Mouse (Mus musculus) kidney, postnatal 0 days (tissue): Measurements from ENCODE around the gene Cstf1. TPM values are rescaled to one million over a fixed set of nuclear protein-coding genes. Genes with fewer than 3 reads are reported as not detected.
A peak's percentile ranks its signal among the peaks of the same experiment; 100 is the strongest.

Experiments used
- ATAC-seq: fragments of 200-750 bp; cut with Nextera tagmentation; replicated peaks from 2 replicates; pipeline ENCODE4 v1.8.0; 2017; ENCODE audit warnings: low read depth, moderate number of reproducible peaks, moderate TSS enrichment, moderate library complexity; ENCODE audit not compliant: low FRiP score
- DNase-seq: peaks from one replicate; pipeline ENCODE4 v3.0.0-alpha.2; 2016; ENCODE audit warnings: low spot score
- H3K27ac ChIP-seq: fragments of 300-500 bp; sonication (generic); 2 replicates; pipeline ENCODE4 v1.5.1; 2014; ENCODE audit warnings: mild to moderate bottlenecking
- H3K27me3 ChIP-seq: fragments of 300-500 bp; sonication (generic); 2 replicates; pipeline ENCODE4 v1.6.1; 2014; ENCODE audit warnings: low read length, mixed read lengths; ENCODE audit not compliant: insufficient read depth
- H3K36me3 ChIP-seq: fragments of 300-500 bp; sonication (generic); 2 replicates; pipeline ENCODE4 v1.6.1; 2014; ENCODE audit warnings: low read length, mixed read lengths; ENCODE audit not compliant: insufficient read depth
- H3K4me1 ChIP-seq: fragments of 300-500 bp; sonication (generic); replicated peaks from 2 replicates; pipeline ENCODE4 v1.6.1; 2014; ENCODE audit warnings: antibody characterized with exemption, low read length, mixed read lengths; ENCODE audit not compliant: insufficient read depth
- H3K4me2 ChIP-seq: fragments of 300-500 bp; sonication (generic); 2 replicates; pipeline ENCODE4 v1.6.1; 2014; ENCODE audit warnings: mild to moderate bottlenecking, low read length, moderate library complexity, mixed read lengths
- H3K4me3 ChIP-seq: fragments of 300-500 bp; sonication (generic); replicated peaks from 2 replicates; pipeline ENCODE4 v1.5.1; 2014; ENCODE audit warnings: low read depth, low read length
- H3K9ac ChIP-seq: fragments of 300-500 bp; sonication (generic); 2 replicates; pipeline ENCODE4 v1.6.1; 2014; ENCODE audit warnings: low read depth, low read length
- H3K9me3 ChIP-seq: fragments of 300-500 bp; sonication (generic); replicated peaks from 2 replicates; pipeline ENCODE4 v1.6.1; 2016; ENCODE audit warnings: low read length, inconsistent platforms, mixed read lengths
- CTCF ChIP-seq: IDR thresholded peaks from 2 replicates; pipeline ENCODE4 v1.5.1; 2016; ENCODE audit warnings: antibody characterized with exemption, low read depth, mild to moderate bottlenecking, moderate library complexity
- WGBS: fragments of 180-500 bp; shearing (Covaris S2); extraction: QIAGEN DNeasy Blood & Tissue Kit; methylation state at CpG from one replicate; pipeline ENCODE4 v1.1.7; 2014; 5-methylcytosine and 5-hydroxymethylcytosine counted together
- polyA plus RNA-seq: library from polyadenylated mRNA; unstranded; fragments of >200 nt; fragmentation: Nextera tagmentation; extraction: Ambion mirVana; gene quantifications from 2 replicates; pipeline ENCODE4 v1.2.1, GENCODE M21; 2015

Cstf1 gene
- 32.4 and 34.6 TPM in 2 replicates for polyA plus RNA-seq

- DNase-seq (peak; percentile 98), ATAC-seq (peak; percentile 98)
- Histone ChIP-seq H3K27ac (peak within 1 kb of the TSS; percentile 84), H3K36me3 (peaks cover 27% of the 10 kb centered on the region), H3K9ac (peak within 1 kb of the TSS; percentile 91), H3K9me3 (no peaks in the 10 kb centered on the region), H3K27me3 (no peaks in the 10 kb centered on the region), H3K4me1 (peaks cover 9% of the 10 kb centered on the region; the same call in 1 of the 2 replicates), H3K4me2 (peak within 1 kb of the TSS; percentile 92), H3K4me3 (peak within 1 kb of the TSS; percentile 99)
- WGBS, result under 1% methylated on average over 66 of the region's 66 CpGs
- TF ChIP-seq CTCF, result no peak
These were observed at the start of gene Cstf1, which contains the start of gene Aurka for GRCm38 (mm10) chr2:172370411-172371223. Gene Cstf1 (plus strand): TSS chr2:172370681. Gene Aurka (minus strand): TSS chr2:172370535.

GRCm38 (mm10) chr2:172320878-172321277, 49.6 kb upstream of the Cstf1 start:
- H3K9me3 ChIP-seq, result no peaks in the 10 kb centered on the region
- H3K27me3 ChIP-seq, result no peaks in the 10 kb centered on the region
- no peaks in the 10 kb centered on the region for H3K4me1 ChIP-seq
- DNase-seq, result peak; percentile 87
- WGBS, result 14% methylated on average over 9 of the region's 9 CpGs
- no peaks in the 10 kb centered on the region for H3K36me3 ChIP-seq
- H3K27ac ChIP-seq, result no peak overlapping the region
- no peak for ATAC-seq
- no peak overlapping the region for H3K4me3 ChIP-seq
- TF ChIP-seq CTCF, result peak; percentile 31; the same call in 1 of the 2 replicates
- H3K4me2 ChIP-seq, result no peak overlapping the region
- H3K9ac ChIP-seq, result no peak overlapping the region

- Histone ChIP-seq H3K4me3 (no peak overlapping the region), H3K27ac (no peak overlapping the region), H3K4me1 (no peaks in the 10 kb centered on the region), H3K9me3 (no peaks in the 10 kb centered on the region), H3K4me2 (no peak overlapping the region), H3K9ac (no peak overlapping the region), H3K36me3 (no peaks in the 10 kb centered on the region), H3K27me3 (no peaks in the 10 kb centered on the region)
- DNase-seq (no peak), ATAC-seq (no peak)
- 49% methylated on average over 8 of the region's 8 CpGs for WGBS
- TF ChIP-seq CTCF, result peak; percentile 7; the same call in 1 of the 2 replicates
These were observed 42.2 kb upstream of the Cstf1 start for GRCm38 (mm10) chr2:172328248-172328647.

GRCm38 (mm10) chr2:172329179-172329578, 41.3 kb upstream of the Cstf1 start:
- no peak overlapping the region for H3K27ac ChIP-seq
- no peaks in the 10 kb centered on the region for H3K36me3 ChIP-seq
- H3K4me2 ChIP-seq, result no peak overlapping the region
- H3K4me1 ChIP-seq, result no peaks in the 10 kb centered on the region
- H3K9me3 ChIP-seq, result no peaks in the 10 kb centered on the region
- H3K9ac ChIP-seq, result no peak overlapping the region
- DNase-seq (peak; percentile 74), ATAC-seq (no peak)
- H3K27me3 ChIP-seq, result no peaks in the 10 kb centered on the region
- no peak overlapping the region for H3K4me3 ChIP-seq
- WGBS, result 6% methylated on average over 13 of the region's 13 CpGs
- peak; percentile 74 for TF ChIP-seq CTCF

- no peaks in the 10 kb centered on the region for H3K36me3 ChIP-seq
- ATAC-seq (no peak), DNase-seq (no peak)
- no peak overlapping the region for H3K9ac ChIP-seq
- H3K4me2 ChIP-seq, result no peak overlapping the region
- no peak overlapping the region for H3K27ac ChIP-seq
- H3K9me3 ChIP-seq, result no peaks in the 10 kb centered on the region
- no peak overlapping the region for H3K4me3 ChIP-seq
- 63% methylated on average over 19 of the region's 19 CpGs for WGBS
- H3K27me3 ChIP-seq, result no peaks in the 10 kb centered on the region
- H3K4me1 ChIP-seq, result no peaks in the 10 kb centered on the region
- no peak for TF ChIP-seq CTCF
These were observed 32.1 kb upstream of the Cstf1 start for GRCm38 (mm10) chr2:172338206-172338942.

- no peaks in the 10 kb centered on the region for H3K9me3 ChIP-seq
- H3K36me3 ChIP-seq, result no peaks in the 10 kb centered on the region
- TF ChIP-seq CTCF, result no peak
- no peaks in the 10 kb centered on the region for H3K27me3 ChIP-seq
- no peak overlapping the region for H3K9ac ChIP-seq
- H3K4me1 ChIP-seq, result no peaks in the 10 kb centered on the region
- DNase-seq (no peak), ATAC-seq (no peak)
- no peak overlapping the region for H3K4me3 ChIP-seq
- WGBS, result 73% methylated on average over 3 of the region's 3 CpGs
- H3K27ac ChIP-seq, result no peak overlapping the region
- H3K4me2 ChIP-seq, result no peak overlapping the region
These were observed 29.5 kb upstream of the Cstf1 start for GRCm38 (mm10) chr2:172340936-172341335.
